Mouse (Mus musculus) kidney, postnatal 4 days (tissue): ENCODE measurements around the gene Nbas.

Source experiments
- DNase-seq, 2 experiments: peaks; one replicate each; pipeline ENCODE4 v3.0.0; 2021; ENCODE audit warnings: mixed read lengths in 2 of 2

Gene Nbas

DNA sequence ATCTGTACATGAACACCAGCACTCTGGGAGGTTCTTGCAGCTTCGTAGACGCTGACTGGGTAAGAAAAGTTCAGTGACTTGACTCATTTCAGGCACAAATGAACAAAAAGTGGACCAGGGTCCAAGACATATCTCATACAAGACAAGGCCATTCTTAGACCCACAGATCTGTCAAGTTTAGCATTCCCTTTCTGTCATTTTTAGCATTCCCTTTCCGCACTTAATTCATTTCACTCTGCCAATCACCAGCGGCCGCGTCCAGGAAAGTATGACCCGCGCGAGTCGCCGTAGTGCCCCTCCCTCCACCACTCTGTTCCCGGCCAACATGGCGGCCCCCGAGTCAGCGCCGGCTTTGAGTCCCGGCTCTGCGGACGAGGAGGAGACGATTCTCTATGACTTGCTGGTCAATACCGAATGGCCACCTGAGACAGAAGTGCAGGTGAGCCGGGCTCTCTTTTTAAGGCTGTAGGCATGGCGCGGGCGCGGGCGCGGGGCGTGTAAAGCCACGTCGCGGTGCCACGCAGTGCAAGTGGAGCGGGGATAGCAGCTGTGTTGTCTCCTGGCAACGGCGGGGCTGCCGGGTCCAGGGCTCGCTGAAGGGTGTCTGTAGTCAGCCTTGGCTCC, at the start of gene Nbas:
TSS of gene Nbas (plus strand) at position 308 of the 624 bp plus-strand sequence.
- peak; percentile 93 to 94 for DNase-seq

DNA sequence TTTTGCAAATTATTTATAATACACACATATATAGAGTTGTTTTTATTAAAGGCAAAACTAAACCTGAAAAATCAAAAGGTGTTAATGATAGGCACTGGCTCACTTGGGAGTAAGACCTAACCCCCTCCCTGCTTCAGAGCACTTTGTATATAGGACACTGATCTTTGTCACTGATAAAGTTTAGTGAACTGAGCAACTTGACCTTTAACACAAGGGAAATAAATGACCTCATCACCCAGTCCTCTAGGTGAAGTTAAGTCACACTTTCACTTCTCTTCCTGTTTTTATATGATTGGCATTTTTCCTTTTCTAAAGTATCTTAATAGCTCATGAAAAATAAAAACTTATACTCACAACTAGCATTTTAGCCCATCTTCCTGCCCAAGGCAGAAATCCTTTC, 26.5 kb upstream of the Nbas start:
- no peak for DNase-seq

DNA sequence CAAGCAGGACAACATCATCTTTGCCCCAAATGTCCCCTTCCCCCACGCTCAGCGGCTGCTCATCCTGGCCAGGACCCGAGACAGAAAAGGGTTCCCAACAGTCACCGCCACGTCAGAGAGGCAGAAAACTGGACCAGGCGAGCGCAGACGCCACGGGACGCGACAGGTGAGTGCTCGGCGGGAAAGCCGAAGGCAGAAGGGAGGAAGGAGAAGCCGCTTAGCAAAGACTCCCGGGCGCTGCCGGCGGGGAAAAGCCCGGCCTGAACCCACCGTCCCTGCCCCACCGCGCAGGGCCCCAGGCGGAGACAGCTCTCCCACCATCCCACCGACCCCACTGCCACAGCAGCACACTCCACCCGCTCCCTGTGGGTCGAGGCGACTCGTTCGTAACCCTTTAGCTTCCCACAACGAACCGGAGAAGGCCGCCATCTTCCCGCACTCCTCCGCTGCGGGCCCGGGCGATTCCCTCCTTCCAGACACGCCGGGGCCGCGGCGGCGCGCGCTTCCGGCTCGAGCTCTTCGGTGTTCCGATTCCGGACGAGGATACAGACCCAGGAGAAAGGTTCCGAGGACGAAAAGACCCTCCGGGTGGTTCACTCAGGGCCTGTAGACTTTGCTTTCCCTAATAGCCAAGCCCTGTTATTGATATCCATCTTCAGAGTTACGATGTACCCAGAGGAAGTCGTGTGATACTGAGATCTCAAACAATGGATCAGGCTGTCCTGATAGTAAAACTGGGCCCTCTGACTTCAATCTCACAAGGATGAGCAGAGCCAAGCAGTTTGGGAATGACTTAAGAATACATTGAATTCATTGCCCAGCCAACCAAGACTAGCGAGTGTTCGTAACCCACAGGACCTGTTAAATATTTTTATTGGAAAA, 20.0 kb upstream of the Nbas start, which contains the start of gene Ddx1:
TSS of gene Ddx1 (minus strand) at position 523 of the 882 bp plus-strand sequence.
- peak; percentile 86 to 90 for DNase-seq

DNA sequence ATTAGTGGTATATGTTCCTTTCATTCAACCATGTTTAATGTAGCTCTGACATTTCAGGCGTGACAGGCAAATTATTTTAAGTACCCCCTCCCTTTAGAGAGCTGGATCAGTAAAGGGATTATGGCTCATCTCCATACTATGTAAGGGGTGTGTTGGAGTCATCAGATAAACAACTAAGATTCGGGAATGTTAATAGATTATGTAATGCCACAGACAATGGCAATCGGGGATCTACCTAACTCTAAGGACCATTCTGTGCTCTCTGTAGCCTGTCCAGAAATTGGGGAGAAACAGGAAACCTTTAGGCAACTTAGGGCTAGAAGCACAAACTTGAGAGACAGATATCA, 19.4 kb upstream of the Nbas start:
- DNase-seq: no peak

DNA sequence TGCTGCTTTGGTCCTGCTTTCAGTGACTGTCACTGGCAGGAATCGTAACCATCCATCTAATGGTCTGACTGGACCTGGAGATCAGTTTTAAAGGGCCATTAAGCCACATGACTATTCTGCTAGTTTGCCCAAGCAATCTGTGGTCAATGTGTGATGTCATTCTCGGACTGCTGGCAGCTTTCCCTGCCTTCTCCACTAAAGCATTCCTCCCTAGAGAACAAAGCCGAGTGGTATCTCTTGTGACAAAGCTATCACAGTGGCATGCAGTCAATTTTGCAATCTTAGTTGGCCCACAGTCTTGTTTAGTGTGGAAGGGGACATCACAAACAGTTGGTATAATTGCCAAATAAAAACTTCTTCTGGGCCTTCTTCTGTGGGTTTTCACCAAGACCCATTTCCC, 13.9 kb upstream of the Nbas start:
- no peak for DNase-seq

DNA sequence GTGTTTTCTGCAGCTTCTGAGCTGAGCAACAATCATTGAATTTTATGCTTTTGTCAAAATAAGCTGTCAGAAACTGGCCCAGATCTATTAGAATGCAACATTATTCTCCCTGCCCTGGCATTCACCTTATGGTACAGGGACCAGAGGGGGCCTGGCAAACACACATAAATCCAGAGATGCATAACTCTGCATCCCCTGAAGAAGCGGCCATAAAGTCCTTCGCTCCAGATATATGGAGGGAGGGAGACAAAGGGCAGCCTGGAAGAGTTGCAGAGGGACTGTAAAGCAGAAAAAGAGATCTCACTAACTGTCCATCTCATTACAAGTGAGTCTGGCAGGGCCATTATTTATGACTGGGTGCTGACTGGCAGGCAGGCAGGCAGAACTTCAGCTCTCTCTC, 13.2 kb upstream of the Nbas start:
- DNase-seq: no peak

DNA sequence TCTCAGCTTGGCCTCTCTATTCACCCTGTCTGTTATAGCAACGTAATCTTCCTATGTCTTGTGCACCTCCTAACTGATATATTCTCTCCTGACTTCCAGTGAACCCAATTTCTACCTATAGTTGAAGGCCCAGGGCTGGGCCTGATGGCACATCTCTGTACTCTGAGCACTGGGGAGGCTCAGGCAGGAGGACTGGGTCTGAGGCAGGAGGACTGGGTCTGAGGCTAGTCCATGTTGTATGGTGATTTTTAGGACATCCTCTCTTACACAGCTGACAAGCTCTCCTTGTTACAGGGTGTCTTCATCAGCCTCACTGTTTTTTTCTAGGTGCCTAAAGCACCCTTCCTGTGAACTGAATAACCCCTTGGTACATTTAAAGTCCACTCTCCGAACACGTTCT, 521 bp upstream of the Nbas start:
- no peak for DNase-seq

DNA sequence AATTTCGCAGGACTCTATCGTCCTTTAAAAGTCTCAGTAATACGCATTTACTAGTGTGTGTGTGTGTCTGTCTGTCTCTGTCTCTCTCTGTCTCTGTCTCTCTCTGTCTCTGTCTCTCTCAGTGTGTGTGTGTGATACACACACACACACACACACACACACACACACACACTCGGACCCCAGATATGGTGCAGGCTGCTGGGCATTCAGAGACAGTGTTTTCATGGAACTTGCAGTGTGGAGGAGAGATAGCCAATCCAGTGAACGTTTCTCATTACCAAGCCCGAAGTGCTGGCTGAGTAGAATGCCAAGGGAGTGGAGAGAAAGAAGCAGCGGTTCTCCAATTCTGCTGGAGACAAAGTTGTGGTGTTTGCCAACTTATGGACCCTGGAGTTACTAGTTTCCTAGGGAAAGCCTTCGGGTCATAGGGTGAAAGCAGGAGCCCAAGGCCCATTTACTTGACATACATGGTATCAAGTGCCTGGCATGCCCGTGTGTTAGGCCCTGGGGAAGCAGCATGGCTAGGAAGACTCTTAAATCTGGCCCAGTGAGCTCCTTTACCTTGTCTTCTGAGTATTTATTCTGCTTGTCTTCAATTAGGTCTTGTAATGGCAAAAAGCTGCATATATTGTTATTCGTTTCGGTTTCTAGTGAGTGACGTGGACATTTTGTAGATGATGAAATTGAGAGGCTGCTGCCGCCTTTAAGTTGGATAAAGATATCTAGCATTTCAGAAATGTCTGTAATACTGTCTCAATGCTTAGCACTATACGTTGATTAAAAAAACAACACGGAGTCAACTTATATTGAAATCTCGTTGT, 847 bp downstream of the Nbas start:
- DNase-seq: peak in 1 of 2 experiments; percentile 8

DNA sequence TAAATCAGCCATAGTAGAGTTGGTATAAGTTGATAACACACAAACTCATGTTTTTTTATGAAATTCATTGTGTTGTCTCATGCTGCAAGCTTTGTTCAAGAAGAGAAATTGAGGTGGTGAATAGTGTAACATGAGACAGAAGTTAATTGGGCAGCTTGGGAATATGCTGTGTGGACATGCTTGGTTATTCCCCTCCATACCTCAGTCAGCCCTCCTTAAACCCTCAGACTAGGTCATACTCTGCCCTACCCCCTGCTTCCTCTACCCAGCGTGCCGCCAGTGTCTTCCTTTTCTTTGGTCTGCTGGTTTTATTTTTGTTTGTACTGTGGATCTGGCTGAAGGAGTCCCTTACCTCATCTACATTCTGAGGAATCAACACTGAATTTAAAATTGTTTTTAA, 22.5 kb downstream of the Nbas start:
- DNase-seq: no peak

DNA sequence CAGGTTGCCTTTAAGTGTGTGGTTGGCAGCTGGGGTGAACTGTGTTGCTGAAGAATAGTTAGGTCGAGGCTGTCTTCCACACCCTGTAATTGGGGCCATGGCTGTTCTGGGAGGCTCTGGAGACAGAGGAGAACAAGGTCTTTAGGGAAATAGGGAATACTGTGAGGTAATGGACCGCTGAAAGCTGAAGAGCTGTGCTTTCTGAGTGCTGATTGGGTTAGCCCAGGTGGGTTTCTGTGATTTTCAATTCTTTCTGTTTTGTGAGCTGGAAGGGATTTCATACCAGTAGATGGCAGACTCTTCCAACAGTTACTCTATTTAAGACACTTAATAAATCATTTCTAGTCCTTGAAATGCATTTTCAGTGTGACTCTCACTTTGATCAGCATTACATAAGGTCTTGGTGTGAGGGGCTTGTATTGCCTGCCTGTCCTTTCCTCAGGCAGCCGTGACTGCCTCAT, 24.5 kb downstream of the Nbas start:
- peak in 1 of 2 experiments; percentile 3 for DNase-seq

DNA sequence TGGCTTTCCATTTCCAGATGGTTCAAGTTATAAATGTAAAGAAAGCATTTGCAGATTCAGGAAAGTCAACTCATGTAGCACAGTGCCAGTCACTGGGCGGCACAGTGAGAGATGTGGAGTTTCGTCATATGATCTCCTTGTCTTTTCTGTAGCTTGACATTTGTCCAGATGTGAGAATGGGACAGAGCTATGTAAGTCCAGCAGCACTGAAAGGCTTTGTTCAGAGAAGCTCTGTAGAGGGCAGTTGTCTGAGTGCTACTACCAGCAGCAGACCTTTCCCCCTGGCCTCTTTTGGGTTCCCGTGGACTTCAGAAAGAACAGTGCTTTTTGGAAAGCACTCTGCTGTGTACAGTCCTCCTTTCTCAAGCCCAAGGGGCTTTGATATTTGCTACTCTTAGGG, 34.1 kb downstream of the Nbas start:
- no peak for DNase-seq

DNA sequence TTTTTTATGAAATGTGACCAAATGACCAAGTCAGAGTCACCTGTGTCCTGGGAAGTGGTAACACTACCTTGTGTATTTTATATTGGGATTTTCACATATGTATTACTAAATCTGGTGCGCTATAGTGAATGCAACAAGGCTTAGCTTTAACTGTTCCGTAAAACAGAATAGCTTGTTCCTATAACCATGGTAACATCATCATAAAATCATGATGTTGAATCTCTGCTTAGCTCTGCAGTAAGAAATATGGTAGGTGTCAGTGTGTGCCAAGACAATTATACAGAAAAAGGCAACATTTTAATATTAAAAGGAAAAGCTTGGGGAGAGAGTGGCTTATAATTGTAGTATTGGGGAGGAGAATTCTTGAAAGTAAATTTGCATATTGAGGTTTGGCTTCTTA, 45.0 kb downstream of the Nbas start:
- no peak for DNase-seq

DNA sequence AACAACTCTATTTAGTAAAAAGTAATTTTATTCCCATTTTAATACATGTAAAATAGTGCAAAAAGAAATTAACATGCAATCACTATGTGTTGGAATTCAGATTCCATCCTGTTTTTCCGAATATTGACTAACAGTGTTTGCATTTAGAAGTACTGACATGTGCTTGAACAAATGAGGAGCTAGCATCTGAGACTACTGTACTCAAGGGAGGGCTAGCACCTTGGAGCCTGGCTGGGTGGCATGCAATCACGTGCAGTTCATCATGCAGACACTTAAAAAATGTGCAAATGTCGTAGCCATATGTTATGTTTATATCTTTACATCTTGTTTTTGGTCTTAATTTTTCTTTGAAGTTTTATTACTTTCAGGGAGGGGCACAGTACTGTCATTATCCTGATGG, 45.5 kb downstream of the Nbas start:
- no peak for DNase-seq

DNA sequence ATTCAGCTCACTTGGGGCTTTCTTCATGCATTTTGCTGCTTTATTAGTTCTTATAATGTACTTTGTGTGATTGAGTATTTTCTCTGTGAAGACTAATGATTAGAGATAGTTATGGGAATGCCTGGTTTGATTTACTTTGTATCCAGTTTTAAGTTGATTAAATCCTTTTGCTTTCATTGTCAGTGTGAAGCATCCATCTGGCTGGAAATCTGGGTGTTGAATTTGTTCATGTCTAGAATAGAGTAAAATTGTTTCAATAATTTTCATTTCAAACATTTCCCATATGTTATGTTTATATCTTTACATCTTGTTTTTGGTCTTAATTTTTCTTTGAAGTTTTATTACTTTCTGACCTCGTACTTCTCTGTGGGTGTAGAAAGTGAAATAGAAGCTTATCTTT, 46.1 kb downstream of the Nbas start:
- no peak for DNase-seq

DNA sequence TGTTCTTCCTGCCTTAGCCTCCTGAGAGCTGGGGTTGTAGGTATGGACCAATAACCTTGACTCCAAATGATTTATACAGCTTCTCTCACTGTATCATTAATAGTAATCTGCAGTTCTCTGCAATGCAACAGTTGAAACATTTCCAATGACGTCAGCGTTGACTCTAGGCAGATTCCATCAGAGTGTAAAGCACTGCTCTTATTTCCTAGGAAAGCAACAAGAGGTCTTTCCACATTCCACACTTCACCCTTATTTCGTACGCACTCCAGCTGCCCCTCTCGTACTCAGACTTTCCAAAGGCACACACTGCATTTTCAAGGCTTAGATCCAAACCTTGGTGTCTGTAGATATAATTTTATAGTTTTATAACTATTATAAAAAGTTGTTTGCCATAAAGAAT, 73.6 kb downstream of the Nbas start:
- peak in 1 of 2 experiments; percentile 9 for DNase-seq

DNA sequence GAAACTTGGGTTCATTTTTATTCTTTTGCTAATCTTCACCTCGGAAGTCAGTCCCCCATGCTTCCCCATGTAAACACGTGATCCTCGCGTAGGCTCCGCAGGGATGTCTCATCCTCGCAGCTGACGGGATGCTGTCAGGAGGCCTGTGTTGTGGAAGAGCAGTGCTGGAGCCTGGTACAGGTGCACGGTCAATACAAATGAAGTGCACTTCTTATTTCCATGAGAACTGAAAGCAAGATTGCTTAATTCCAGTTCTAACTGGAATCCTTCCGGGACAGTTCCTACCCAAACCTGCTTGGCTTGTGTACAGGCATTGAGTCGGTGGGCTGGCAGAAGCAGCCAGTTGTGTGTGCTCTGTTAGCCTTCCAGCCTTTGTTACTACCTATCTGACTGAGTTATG, 87.3 kb downstream of the Nbas start:
- no peak for DNase-seq

DNA sequence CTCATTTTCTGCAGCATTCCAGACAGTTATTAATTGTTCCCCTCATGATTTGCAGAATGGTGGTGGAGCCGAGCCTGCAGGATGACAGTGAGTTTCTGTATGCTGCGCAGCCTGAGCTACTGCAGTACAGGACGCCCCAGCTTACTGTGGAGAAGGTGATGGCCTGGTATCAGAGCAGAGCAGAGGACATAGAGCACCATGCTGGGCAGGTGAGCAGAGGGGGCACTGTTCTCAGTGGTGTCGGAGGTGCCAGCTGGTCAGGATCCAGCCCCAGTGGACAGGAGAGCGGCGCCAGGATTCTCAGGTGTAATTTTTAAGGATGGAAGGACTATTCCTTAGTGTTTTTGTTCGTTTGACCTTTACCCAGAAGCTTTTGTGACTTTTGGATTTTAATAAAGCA, 87.8 kb downstream of the Nbas start:
- no peak for DNase-seq

DNA sequence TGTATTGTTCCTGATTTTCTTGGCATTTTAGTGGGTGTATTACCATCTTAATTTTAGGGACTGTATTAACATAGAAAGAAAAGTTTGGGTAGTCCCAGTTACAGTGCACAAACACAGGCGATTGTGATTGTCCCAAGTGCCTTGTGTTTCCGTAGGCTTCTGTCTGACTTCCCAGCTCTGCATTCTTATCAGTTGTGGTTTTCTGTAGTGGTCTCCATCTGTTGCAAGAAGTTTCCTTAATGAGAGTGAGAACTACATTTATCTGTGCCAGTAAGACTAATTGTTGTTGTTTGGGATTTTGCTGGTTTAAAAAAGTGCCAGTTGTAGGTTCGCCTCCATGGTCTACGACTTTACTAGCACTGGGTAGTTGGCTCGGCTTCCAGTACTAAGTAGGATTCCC, 88.3 kb downstream of the Nbas start:
- no peak for DNase-seq

DNA sequence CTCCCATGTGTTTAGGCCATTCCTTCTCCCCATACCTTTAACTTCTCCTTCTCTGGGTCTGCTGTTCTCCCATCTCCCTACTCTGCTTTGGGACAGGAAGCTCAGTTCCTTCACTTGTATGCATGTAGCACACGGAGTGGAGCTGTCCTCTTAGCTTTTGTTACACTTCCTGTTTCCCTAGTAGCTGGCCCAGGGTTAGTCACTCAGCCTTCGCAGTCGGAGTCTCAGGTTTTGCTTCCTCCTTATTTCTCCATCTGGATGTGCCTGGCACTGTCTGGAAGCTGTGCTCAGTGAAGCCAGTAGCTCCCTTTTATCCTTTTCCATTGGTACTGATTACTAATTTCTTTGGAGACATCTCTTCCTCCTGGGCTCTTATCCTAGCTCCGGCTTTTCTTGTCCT, 89.9 kb downstream of the Nbas start:
- no peak for DNase-seq

DNA sequence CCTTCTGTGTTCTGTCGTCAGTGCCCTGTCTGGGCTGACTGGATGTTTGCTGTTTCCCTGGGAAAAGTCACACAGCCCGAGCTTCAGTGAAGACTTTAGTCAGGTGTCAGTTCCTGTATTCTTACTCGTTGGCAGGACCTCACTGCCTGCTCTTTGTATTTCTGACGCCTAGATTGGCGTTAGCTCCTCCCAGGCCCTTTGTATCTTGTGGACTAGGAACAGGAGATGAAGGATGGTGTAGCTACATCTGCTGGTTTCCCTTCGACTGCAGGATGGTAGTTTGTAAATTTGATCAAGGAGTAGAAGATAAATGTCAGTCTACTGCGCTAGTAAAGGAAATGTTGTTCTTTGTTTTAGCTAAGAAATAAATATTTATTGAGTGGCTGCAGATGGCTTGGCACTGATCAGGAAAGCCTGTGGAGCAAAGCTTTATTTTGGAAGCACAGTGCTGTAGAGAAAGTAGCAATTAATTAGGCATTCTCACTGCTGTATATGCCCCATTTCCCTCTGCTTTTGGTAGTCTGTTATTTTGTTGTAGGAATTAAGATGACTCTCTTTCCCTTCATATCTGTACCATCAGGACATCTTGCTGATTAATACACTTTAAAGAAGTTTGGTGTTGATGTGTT, 91.4 kb downstream of the Nbas start:
- no peak for DNase-seq

DNA sequence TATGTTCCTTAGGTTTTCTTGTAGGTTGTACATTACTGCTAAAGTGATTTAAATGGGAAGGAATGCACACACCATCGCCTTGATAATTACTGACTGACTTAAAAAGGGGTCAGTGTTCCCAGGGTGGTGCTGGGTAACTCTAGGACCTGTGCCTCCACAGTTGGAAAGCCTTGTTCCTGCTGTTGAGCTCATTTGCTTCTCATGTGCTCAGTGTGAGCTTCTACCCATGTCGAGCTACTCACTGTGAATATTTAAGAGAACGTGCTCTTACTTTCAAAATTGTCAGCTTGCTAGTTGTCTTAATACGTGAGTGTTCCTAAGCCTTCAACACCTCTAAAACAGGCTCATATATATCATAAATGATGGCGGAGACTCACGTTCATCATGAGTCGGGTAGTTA, 112.6 kb downstream of the Nbas start:
- no peak for DNase-seq

DNA sequence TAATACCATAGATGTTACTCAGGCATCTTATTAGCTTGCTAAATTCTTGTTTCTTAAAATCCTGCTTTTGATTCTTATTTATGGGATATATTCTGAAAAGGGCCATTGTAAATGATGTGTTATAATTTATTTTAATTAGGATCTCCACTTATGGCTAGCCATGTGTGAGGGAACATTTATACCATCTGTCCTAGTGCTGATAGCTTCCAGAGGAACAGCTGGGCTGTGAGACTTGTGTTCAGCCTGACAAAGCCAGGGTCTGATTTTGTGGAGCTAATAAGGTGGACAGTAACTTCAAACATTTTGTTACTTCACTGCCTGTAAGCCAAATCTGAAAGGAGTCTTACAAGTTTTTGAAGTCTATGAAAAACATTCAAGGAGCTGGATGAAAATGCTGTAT, 113.1 kb downstream of the Nbas start:
- DNase-seq: no peak

DNA sequence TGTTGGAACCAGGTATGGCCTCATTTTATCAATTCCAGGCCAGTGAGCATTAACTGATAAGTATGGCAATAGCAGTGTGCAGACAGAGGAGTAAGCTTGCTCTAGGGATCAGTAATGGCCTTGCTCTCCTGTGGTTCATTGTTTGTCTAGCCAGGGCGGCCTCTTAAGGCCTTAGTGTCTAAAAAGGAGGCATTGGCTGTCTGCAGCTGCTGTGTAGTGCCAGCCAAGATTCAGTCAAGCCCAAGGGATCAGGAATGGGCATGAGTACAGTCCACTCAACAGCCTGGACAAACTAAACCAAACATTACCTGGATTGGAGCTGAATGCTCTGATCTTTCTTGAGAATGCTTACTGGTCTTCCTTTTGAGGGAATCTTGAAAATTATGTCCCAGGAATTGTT, 120.7 kb downstream of the Nbas start:
- no peak for DNase-seq
